Mouse (Mus musculus) frontal cortex, adult 2 months (tissue): ENCODE results near the gene Csmd2. TPM values are rescaled to one million over a fixed set of nuclear protein-coding genes. Genes with fewer than 3 reads are reported as not detected.
A peak's percentile ranks its signal among the peaks of the same experiment; 100 is the strongest.
"Not testable (repeated sequence)": the region's sequence is repeated elsewhere in the genome, so short reads cannot be mapped to it uniquely, and the experiment has no call there.

Experiments used
- DNase-seq, 2 experiments: peaks; one replicate each; pipeline ENCODE4 v3.0.0; 2022; ENCODE audit warnings: low spot score in 1 of 2; ENCODE audit errors: extremely low spot score in 1 of 2
- polyA plus RNA-seq: library from polyadenylated mRNA; depleted of rRNA; stranded (reverse); fragments of >200 nt; gene quantifications from 2 replicates; pipeline ENCODE4 v1.2.3, GENCODE M21; 2012

The Csmd2 gene
- polyA plus RNA-seq, 1 experiment, result 35.6 TPM

GRCm38 (mm10) chr4:128041901-128042300, 54.2 kb downstream of the Csmd2 start:
- no peak for DNase-seq

- DNase-seq, result no peak
These were observed 55.0 kb downstream of the Csmd2 start for GRCm38 (mm10) chr4:128042626-128043025.

- DNase-seq, result no peak
These were observed 61.1 kb downstream of the Csmd2 start for GRCm38 (mm10) chr4:128048716-128049115.

GRCm38 (mm10) chr4:128052701-128053100, 65.0 kb downstream of the Csmd2 start:
- DNase-seq, result no peak

- DNase-seq, result not testable (repeated sequence)
These were observed 73.6 kb downstream of the Csmd2 start for GRCm38 (mm10) chr4:128061274-128061673.

- DNase-seq, result peak in 1 of 2 experiments; percentile 35
These were observed 79.5 kb downstream of the Csmd2 start for GRCm38 (mm10) chr4:128067189-128067588.

- DNase-seq, result no peak
These were observed 96.8 kb downstream of the Csmd2 start for GRCm38 (mm10) chr4:128084466-128084865.

GRCm38 (mm10) chr4:128085096-128085495, 97.4 kb downstream of the Csmd2 start:
- peak; percentile 46 to 79 for DNase-seq

- DNase-seq, result no peak
These were observed 99.5 kb downstream of the Csmd2 start for GRCm38 (mm10) chr4:128087147-128087606.

- no peak for DNase-seq
These were observed 100.0 kb downstream of the Csmd2 start for GRCm38 (mm10) chr4:128087704-128088103.

GRCm38 (mm10) chr4:128088264-128088663, 100.6 kb downstream of the Csmd2 start:
- DNase-seq, result no peak

- peak in 1 of 2 experiments; percentile 53 for DNase-seq
These were observed 104.3 kb downstream of the Csmd2 start for GRCm38 (mm10) chr4:128091938-128092337.

GRCm38 (mm10) chr4:128099515-128099914, 111.9 kb downstream of the Csmd2 start:
- DNase-seq, result no peak

- DNase-seq, result no peak
These were observed 112.9 kb downstream of the Csmd2 start for GRCm38 (mm10) chr4:128100541-128100940.

GRCm38 (mm10) chr4:128116331-128116730, 128.7 kb downstream of the Csmd2 start:
- DNase-seq, result no peak

GRCm38 (mm10) chr4:128123281-128123680, 135.6 kb downstream of the Csmd2 start:
- DNase-seq, result no peak

- DNase-seq, result no peak
These were observed 137.1 kb downstream of the Csmd2 start for GRCm38 (mm10) chr4:128124738-128125137.

- DNase-seq, result peak in 1 of 2 experiments; percentile 77
These were observed 140.9 kb downstream of the Csmd2 start for GRCm38 (mm10) chr4:128128546-128128945.

- DNase-seq, result no peak
These were observed 143.0 kb downstream of the Csmd2 start for GRCm38 (mm10) chr4:128130611-128131142.

- no peak for DNase-seq
These were observed 144.0 kb downstream of the Csmd2 start for GRCm38 (mm10) chr4:128131666-128132065.

GRCm38 (mm10) chr4:128132876-128133646, 145.4 kb downstream of the Csmd2 start:
- DNase-seq, result peak in 1 of 2 experiments; percentile 66
